Mouse (Mus musculus) ZHBTc4 (cell line): ENCODE results near the gene Zfp853.

Experiments
- DNase-seq: peaks from one replicate; pipeline ENCODE4 v3.0.0-alpha.2; 2011; ENCODE audit warnings: low read depth, low spot score

Gene Zfp853

GRCm38 (mm10) chr5:143253881-143254486 lies 39.4 kb downstream of the Zfp853 start:
- peak; percentile 65 for DNase-seq

- peak; percentile 78 for DNase-seq
Observed at GRCm38 (mm10) chr5:143253186-143253880, 40.1 kb downstream of the Zfp853 start.

DNA sequence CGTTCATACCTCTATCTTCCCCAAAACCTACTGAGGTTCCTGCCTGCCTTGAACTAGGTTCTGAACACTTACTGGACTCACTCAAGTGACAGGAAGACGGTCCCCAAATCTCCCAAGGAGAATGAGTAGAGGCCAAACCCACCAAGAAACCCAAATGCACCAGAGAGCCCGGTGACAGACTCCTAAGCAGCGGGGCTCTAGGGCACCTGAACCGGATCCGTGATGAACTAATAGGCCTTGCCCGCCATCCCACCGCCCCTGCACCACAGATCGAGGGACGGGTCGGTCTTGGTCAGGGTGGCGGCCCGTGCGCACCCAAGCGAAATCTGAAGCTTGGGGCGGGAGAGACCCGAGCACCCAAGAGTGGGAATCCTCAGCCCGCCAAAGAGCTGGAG lies 40.6 kb downstream of the Zfp853 start:
- DNase-seq: no peak

GRCm38 (mm10) chr5:143252039-143252438 lies 41.4 kb downstream of the Zfp853 start:
- DNase-seq: no peak

GRCm38 (mm10) chr5:143244926-143245325 lies 48.5 kb downstream of the Zfp853 start:
- peak; percentile 51 for DNase-seq
